Comparison of ENCODE assay signal across 9 mouse cellular contexts in genomic region chr6:56361348-56362127, GRCm38 (mm10).
A peak's percentile ranks its signal among the peaks of the same experiment; 100 is the strongest.
DNase-seq lines count a peak whose midpoint lies in the region; ATAC-seq lines count a peak whose summit lies in the region.
"Had no signal": no experiment of that assay in that cellular context is flagged by ENCODE, and none has a peak within 500 bp of the region (broad histone marks: within the 10 kb centered on the region; RNA-seq: fewer than 3 reads in every experiment).

No protein-coding gene starts in this region.

- 3% methylated on average over 19 of the region's 19 CpGs for WGBS in heart, embryonic 15.5 days
- 2% methylated on average over 19 of the region's 19 CpGs for WGBS in midbrain, embryonic 11.5 days

- H3K4me3 ChIP-seq in heart, embryonic 15.5 days = peak overlapping the region; percentile 56
- peak overlapping the region; percentile 42 for H3K4me3 ChIP-seq in midbrain, embryonic 11.5 days (ENCODE audit: low read depth, low read length)
- H3K4me3 ChIP-seq: erythroblast, embryonic 14.5 days had no signal

- no peaks in the 10 kb centered on the region for H3K27me3 ChIP-seq in heart, embryonic 15.5 days
- no peaks in the 10 kb centered on the region for H3K27me3 ChIP-seq in midbrain, embryonic 11.5 days (ENCODE audit: control insufficient read depth, insufficient read depth, low read length)

- H3K27ac ChIP-seq in heart, embryonic 15.5 days = peak overlapping the region; percentile 56
- no peak overlapping the region for H3K27ac ChIP-seq in midbrain, embryonic 11.5 days (ENCODE audit: low read depth, low read length)

- H3K4me1 ChIP-seq in heart, embryonic 15.5 days (replicated peaks) = peaks cover 12% of the 10 kb centered on the region
- 0 out of 2 replicates have a peak, but pooled peaks cover 4% of the 10 kb centered on the region for H3K4me1 ChIP-seq in midbrain, embryonic 11.5 days (ENCODE audit: control insufficient read depth, insufficient read depth, low read length)

- peak; percentile 62; the same call in 1 of the 2 replicates for ATAC-seq in heart, embryonic 15.5 days (replicated peaks; ENCODE audit: insufficient number of reproducible peaks, insufficient read depth, low FRiP score, low read depth)
- peak; percentile 75 for ATAC-seq in midbrain, embryonic 11.5 days (ENCODE audit: low FRiP score)

- peak; percentile 92 for DNase-seq in heart, adult 11 months
- no peak for DNase-seq in heart, adult 9 months (ENCODE audit: low spot score in 2 of 2)
- DNase-seq in cerebellum, postnatal 36 days = peak; percentile 49 to 58
- DNase-seq in midbrain, embryonic 11.5 days (ENCODE audit: low spot score, missing footprints) = peak; percentile 94
- no peak for DNase-seq in ovary, postnatal 10 days (ENCODE audit: low spot score)
- DNase-seq in gastrocnemius, postnatal 4 days (ENCODE audit: low spot score in 2 of 2) = no peak
- DNase-seq in layer of hippocampus, postnatal 14 days (ENCODE audit: low spot score in 2 of 2) = no peak

- H3K9ac ChIP-seq in heart, embryonic 15.5 days = peak overlapping the region; percentile 65
- H3K9ac ChIP-seq in midbrain, embryonic 11.5 days (ENCODE audit: low read length) = peak overlapping the region; percentile 74

- H3K4me2 ChIP-seq in heart, embryonic 15.5 days = peak overlapping the region; percentile 79
- H3K4me2 ChIP-seq in midbrain, embryonic 11.5 days = peak overlapping the region; percentile 89

- no peaks in the 10 kb centered on the region for H3K9me3 ChIP-seq in heart, embryonic 15.5 days (replicated peaks)
- no peaks in the 10 kb centered on the region for H3K9me3 ChIP-seq in midbrain, embryonic 11.5 days (ENCODE audit: control insufficient read depth, low read length)

- no peaks in the 10 kb centered on the region for H3K36me3 ChIP-seq in heart, embryonic 15.5 days
- no peaks in the 10 kb centered on the region for H3K36me3 ChIP-seq in midbrain, embryonic 11.5 days (ENCODE audit: control insufficient read depth, insufficient read depth, low read length)

Comparison
In these comparisons a context has a peak if more than half of its experiments do, and no peak if none do; other contexts are left out.
1. DNase-seq: peak in heart, adult 11 months (single experiment), cerebellum, postnatal 36 days (2 of 2) and midbrain, embryonic 11.5 days (single experiment); none in heart, adult 9 months (0 of 2), ovary, postnatal 10 days (single experiment), gastrocnemius, postnatal 4 days (0 of 2) and layer of hippocampus, postnatal 14 days (0 of 2).